Mouse (Mus musculus) embryonic fibroblast, embryonic 13.5 days (primary cell): ENCODE measurements around the gene Shcbp1l.
"Not testable (repeated sequence)": the region's sequence is repeated elsewhere in the genome, so short reads cannot be mapped to it uniquely, and the experiment has no call there.

Source experiments
- CTCF ChIP-seq: IDR thresholded peaks from 2 replicates; pipeline ENCODE4 v1.5.1; 2011; ENCODE audit warnings: mild to moderate bottlenecking, control low read depth, low read length, moderate library complexity, borderline replicate concordance; ENCODE audit not compliant: insufficient read depth
- POLR2A ChIP-seq: IDR thresholded peaks from 2 replicates; pipeline ENCODE4 v1.6.1; 2011; ENCODE audit warnings: low read depth, mild to moderate bottlenecking, control low read depth, low read length, moderate library complexity

GRCm38 (mm10) chr1:153395706-153396105 is 29.3 kb upstream of the Shcbp1l start:
- TF ChIP-seq CTCF, POLR2A: not testable (repeated sequence)
